ENCODE assay signal across 20 mouse cellular contexts in the genomic region with DNA sequence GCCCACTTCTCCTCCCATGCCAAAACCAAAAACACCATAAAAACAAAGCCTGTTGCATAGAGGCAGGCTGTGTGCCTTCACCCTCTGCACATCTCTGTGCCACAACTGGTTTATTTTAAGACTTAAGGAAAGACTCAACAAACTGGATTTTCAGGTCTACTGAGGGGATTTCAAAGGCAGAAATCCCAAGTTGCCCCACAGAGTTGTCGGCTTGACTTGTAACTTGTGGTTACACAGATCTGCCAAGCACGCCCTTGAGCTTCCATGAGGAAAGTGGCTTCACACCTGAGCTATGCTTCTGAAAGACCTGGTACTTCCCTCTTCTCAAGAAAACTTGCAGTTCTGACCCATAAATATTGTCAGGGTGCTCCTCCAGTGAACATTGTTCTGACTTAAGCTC.
DNase-seq lines count a peak whose midpoint lies in the region; ATAC-seq and TF ChIP-seq lines count a peak whose summit lies in the region.
"Had no signal": no experiment of that assay in that cellular context is flagged by ENCODE, and none has a peak within 500 bp of the region (broad histone marks: within the 10 kb centered on the region; RNA-seq: fewer than 3 reads in every experiment).

No protein-coding gene starts in this region.

- no peak for TF ChIP-seq POLR2A in lung, adult 2 months (IDR thresholded peaks at IDR 0.05; ENCODE audit: borderline replicate concordance, extremely low read depth, low read depth, low read length)
- no peak for TF ChIP-seq POLR2A in heart, adult 2 months (IDR thresholded peaks at IDR 0.05; ENCODE audit: insufficient read depth, low read depth, low read length)

- H3K27me3 ChIP-seq in lung, embryonic 14.5 days (ENCODE audit: insufficient read depth, low read length): no peaks in the 10 kb centered on the region
- H3K27me3 ChIP-seq in stomach, postnatal 0 days (ENCODE audit: control insufficient read depth, insufficient read depth, low read length): no peaks in the 10 kb centered on the region
- no peaks in the 10 kb centered on the region for H3K27me3 ChIP-seq in heart, adult 2 months (ENCODE audit: control insufficient read depth, insufficient read depth, low read length)
- H3K27me3 ChIP-seq: forebrain, embryonic 12.5 days; hindbrain, embryonic 12.5 days had no signal

- no peak overlapping the region; the same call in 1 of the 2 replicates for H3K27ac ChIP-seq in lung, embryonic 14.5 days (ENCODE audit: low read depth)
- no peak overlapping the region for H3K27ac ChIP-seq in stomach, postnatal 0 days (replicated peaks)
- no peak overlapping the region for H3K27ac ChIP-seq in heart, adult 2 months
- H3K27ac ChIP-seq: forebrain, embryonic 12.5 days; hindbrain, embryonic 12.5 days had no signal

- no peaks in the 10 kb centered on the region for H3K79me2 ChIP-seq in heart, adult 2 months (replicated peaks; ENCODE audit: control insufficient read depth, insufficient read depth, low read length)

- H3K4me3 ChIP-seq in lung, embryonic 14.5 days (ENCODE audit: low read depth, low read length): no peak overlapping the region
- H3K4me3 ChIP-seq in lung, adult 2 months (replicated peaks; ENCODE audit: extremely low read depth, low read depth, low read length): no peak overlapping the region
- no peak overlapping the region for H3K4me3 ChIP-seq in stomach, postnatal 0 days (ENCODE audit: low read depth, low read length)
- no peak overlapping the region for H3K4me3 ChIP-seq in heart, adult 2 months
- H3K4me3 ChIP-seq: forebrain, embryonic 12.5 days; hindbrain, embryonic 12.5 days had no signal

- H3K4me2 ChIP-seq in lung, embryonic 14.5 days: no peak overlapping the region
- H3K4me2 ChIP-seq in stomach, postnatal 0 days (replicated peaks; ENCODE audit: low read depth): no peak overlapping the region
- H3K4me2 ChIP-seq: forebrain, embryonic 12.5 days; hindbrain, embryonic 12.5 days had no signal

- ATAC-seq in lung, embryonic 14.5 days (ENCODE audit: insufficient read depth): no peak
- no peak for ATAC-seq in stomach, postnatal 0 days (ENCODE audit: low FRiP score, low TSS enrichment)
- ATAC-seq: forebrain, embryonic 16.5 days; hindbrain, embryonic 16.5 days had no signal

- no peak overlapping the region for H3K9ac ChIP-seq in lung, embryonic 14.5 days
- H3K9ac ChIP-seq in stomach, postnatal 0 days (ENCODE audit: low read length): no peak overlapping the region
- no peak overlapping the region for H3K9ac ChIP-seq in heart, adult 2 months (ENCODE audit: low read depth, low read length)
- H3K9ac ChIP-seq: forebrain, embryonic 12.5 days; hindbrain, embryonic 12.5 days had no signal

- peak; percentile 50 for TF ChIP-seq EP300 in stomach, postnatal 0 days (optimal IDR thresholded peaks at IDR 0.05)
- no peak for TF ChIP-seq EP300 in heart, adult 2 months (IDR thresholded peaks at IDR 0.05; ENCODE audit: insufficient read depth, low read depth, low read length)

- H3K36me3 ChIP-seq in lung, embryonic 14.5 days (ENCODE audit: insufficient read depth): no peaks in the 10 kb centered on the region
- no peaks in the 10 kb centered on the region for H3K36me3 ChIP-seq in stomach, postnatal 0 days (ENCODE audit: control insufficient read depth, insufficient read depth, low read length)
- no peaks in the 10 kb centered on the region for H3K36me3 ChIP-seq in heart, adult 2 months (ENCODE audit: control insufficient read depth, insufficient read depth, low read length)
- H3K36me3 ChIP-seq: forebrain, embryonic 12.5 days; G1E; hindbrain, embryonic 12.5 days had no signal

- H3K4me1 ChIP-seq in lung, embryonic 14.5 days (ENCODE audit: insufficient read depth): no peaks in the 10 kb centered on the region
- H3K4me1 ChIP-seq in lung, adult 2 months (ENCODE audit: control insufficient read depth, insufficient read depth, low read length): no peaks in the 10 kb centered on the region
- no peaks in the 10 kb centered on the region for H3K4me1 ChIP-seq in stomach, postnatal 0 days (replicated peaks; ENCODE audit: control insufficient read depth, insufficient read depth)
- H3K4me1 ChIP-seq in heart, adult 2 months (ENCODE audit: control insufficient read depth, insufficient read depth, low read length): no peaks in the 10 kb centered on the region
- H3K4me1 ChIP-seq: forebrain, embryonic 12.5 days; hindbrain, embryonic 12.5 days had no signal

- 55% methylated on average over 2 of the region's 2 CpGs for WGBS in lung, embryonic 14.5 days
- WGBS in lung, adult 2 months: 70% methylated on average over 2 of the region's 2 CpGs
- WGBS in stomach, postnatal 0 days: 67% methylated on average over 2 of the region's 2 CpGs
- WGBS in heart, adult 2 months: 91% methylated on average over 2 of the region's 2 CpGs

- intact Hi-C loops in heart, adult 2 months (cut with DNase I): no loop called here
- intact Hi-C loops in gastrocnemius, postnatal 36 days (cut with DNase I): no loop called here

- DNase-seq in lung, embryonic 14.5 days: peak; percentile 69
- DNase-seq in lung, adult 2 months: no peak
- DNase-seq in gonadal fat pad, adult 2 months (ENCODE audit: low read depth): peak; percentile 28
- DNase-seq in lung, postnatal 10 days: peak; percentile 10
- no peak for DNase-seq in stomach, postnatal 0 days (ENCODE audit: low spot score)
- DNase-seq in heart, adult 2 months: no peak
- no peak for DNase-seq in adrenal gland, adult 18-20 months (ENCODE audit: low spot score in 2 of 2)
- DNase-seq in gastrocnemius, postnatal 36 days: no peak
- DNase-seq: adrenal gland, postnatal 14 days; cerebellum, adult 11-12 months; cerebellum, adult 9-10 months; cerebellum, postnatal 25 days; gastrocnemius, postnatal 10 days; heart, postnatal 10 days; heart, postnatal 4 days had no signal

- TF ChIP-seq CTCF in lung, embryonic 14.5 days (IDR thresholded peaks at IDR 0.05; ENCODE audit: low read depth): no peak
- no peak for TF ChIP-seq CTCF in lung, adult 2 months (IDR thresholded peaks at IDR 0.05; ENCODE audit: insufficient read depth, low read length)
- TF ChIP-seq CTCF in stomach, postnatal 0 days (IDR thresholded peaks at IDR 0.05; ENCODE audit: low read depth): no peak
- no peak for TF ChIP-seq CTCF in heart, adult 2 months (IDR thresholded peaks at IDR 0.05)

- no peaks in the 10 kb centered on the region for H3K9me3 ChIP-seq in lung, embryonic 14.5 days (ENCODE audit: low read depth, low read length)
- no peaks in the 10 kb centered on the region for H3K9me3 ChIP-seq in stomach, postnatal 0 days (ENCODE audit: control insufficient read depth, low read length)
- H3K9me3 ChIP-seq: forebrain, embryonic 12.5 days; G1E; hindbrain, embryonic 12.5 days had no signal

Comparison
In these comparisons a context has a peak if more than half of its experiments do, and no peak if none do; other contexts are left out.
1. DNase-seq: peak in lung, embryonic 14.5 days (single experiment), gonadal fat pad, adult 2 months (single experiment) and lung, postnatal 10 days (single experiment); none in lung, adult 2 months (single experiment), stomach, postnatal 0 days (single experiment), heart, adult 2 months (0 of 2), adrenal gland, adult 18-20 months (0 of 2) and gastrocnemius, postnatal 36 days (0 of 2).